Mouse (Mus musculus) ES-E14 (cell line): ENCODE data around the gene Sebox. TPM values are rescaled to one million over a fixed set of nuclear protein-coding genes. Genes with fewer than 3 reads are reported as not detected.

Source experiments
- DNase-seq: peaks from one replicate; pipeline ENCODE4 v3.0.0-alpha.2; 2013; ENCODE audit warnings: low read depth, low spot score
- H3K27ac ChIP-seq: 2 replicates; pipeline ENCODE4 v1.5.1; 2012; ENCODE audit warnings: low read depth, mild to moderate bottlenecking, low read length, moderate library complexity, mixed read lengths; ENCODE audit not compliant: poor library complexity, insufficient read depth, severe bottlenecking
- H3K36me3 ChIP-seq: 2 replicates; pipeline ENCODE4 v1.6.1; 2012; ENCODE audit warnings: mild to moderate bottlenecking, low read length, moderate library complexity, mixed read lengths; ENCODE audit not compliant: control insufficient read depth, poor library complexity, insufficient read depth, severe bottlenecking
- H3K4me1 ChIP-seq, 2 experiments: fragments of 150-350 bp in 1 of 2; sonication (generic) in 1 of 2; 2 replicates each; pipeline ENCODE4 v1.6.1; 2012; ENCODE audit warnings: low read length in 2 of 2, mild to moderate bottlenecking in 1 of 2, mixed read lengths in 1 of 2; ENCODE audit not compliant: control insufficient read depth in 2 of 2, insufficient read depth in 2 of 2, poor library complexity in 1 of 2
- H3K4me3 ChIP-seq, 2 experiments: fragments of 150-350 bp in 1 of 2; sonication (generic) in 1 of 2; 2 replicates each; pipeline ENCODE4 v1.5.1; 2012; ENCODE audit warnings: low read length in 2 of 2, low read depth in 1 of 2, mild to moderate bottlenecking in 1 of 2, mixed read lengths in 1 of 2; ENCODE audit not compliant: insufficient read depth in 1 of 2, poor library complexity in 1 of 2, severe bottlenecking in 1 of 2
- H3K9ac ChIP-seq: 2 replicates; pipeline ENCODE4 v1.6.1; 2012; ENCODE audit warnings: low read depth, mild to moderate bottlenecking, low read length, mixed read lengths; ENCODE audit not compliant: poor library complexity, insufficient read depth, severe bottlenecking
- H3K9me3 ChIP-seq: fragments of 150-350 bp; sonication (generic); 2 replicates; pipeline ENCODE4 v1.6.1; 2012; ENCODE audit warnings: low read depth, mild to moderate bottlenecking, low read length; ENCODE audit not compliant: control insufficient read depth, insufficient read depth
- CHD2 ChIP-seq: IDR thresholded peaks from 2 replicates; pipeline ENCODE4 v1.6.1; 2014; ENCODE audit warnings: mild to moderate bottlenecking, low read depth, low read length, inconsistent platforms
- HCFC1 ChIP-seq: IDR thresholded peaks from 2 replicates; pipeline ENCODE4 v1.6.1; 2012; ENCODE audit warnings: low read length, inconsistent platforms, borderline replicate concordance; ENCODE audit not compliant: insufficient read depth
- MAFK ChIP-seq: IDR thresholded peaks from 2 replicates; pipeline ENCODE4 v1.6.1; 2014; ENCODE audit warnings: mild to moderate bottlenecking, low read depth, low read length, inconsistent platforms; ENCODE audit not compliant: insufficient read depth
- ZC3H11A ChIP-seq: IDR thresholded peaks from 2 replicates; pipeline ENCODE4 v1.6.1; 2012; ENCODE audit warnings: low read depth, mild to moderate bottlenecking, inconsistent platforms, low read length, borderline replicate concordance
- ZNF384 ChIP-seq: IDR thresholded peaks from 2 replicates; pipeline ENCODE4 v1.6.1; 2012; ENCODE audit warnings: low read depth, low read length, inconsistent platforms
- in situ Hi-C, 2 experiments: fragments of 600-800 bp; cut with MboI; formaldehyde crosslinking; loops; one replicate each; pipeline ENCODE4 v1.15.1; 2025; ENCODE audit warnings: low sequenced_read_pairs in 2 of 2, inconsistent platforms in 1 of 2; ENCODE audit not compliant: unreplicated experiment in 2 of 2
- total RNA-seq: library from RNA; depleted of rRNA; stranded (reverse); fragments of 300-350 nt; gene quantifications from 2 replicates; pipeline ENCODE4 v1.2.3, GENCODE M21; 2012

Sebox gene
- total RNA-seq, 1 experiment = 0.31 TPM

DNA sequence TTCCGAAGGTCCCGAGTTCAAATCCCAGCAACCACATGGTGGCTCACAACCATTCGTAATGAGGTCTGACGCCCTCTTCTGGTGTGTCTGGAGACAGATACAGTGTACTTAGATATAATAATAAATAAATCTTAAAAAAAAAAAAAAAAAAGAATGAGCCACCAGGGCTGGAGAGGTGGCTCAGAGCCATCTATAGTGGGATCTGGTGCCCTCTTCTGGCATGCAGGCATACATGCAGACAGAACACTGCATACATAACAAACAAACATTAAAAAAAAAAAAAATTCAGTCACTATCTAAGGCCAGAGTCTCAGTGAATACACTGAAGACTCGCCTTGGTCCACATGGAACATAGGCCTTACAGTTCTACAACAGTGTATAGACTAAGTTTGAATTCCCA lies 5.9 kb downstream of the Sebox start:
- H3K4me3 ChIP-seq = no peak overlapping the region
- peaks cover 28% of the 10 kb centered on the region for H3K36me3 ChIP-seq
- H3K9ac ChIP-seq = no peak overlapping the region
- TF ChIP-seq ZC3H11A (no peak), MAFK (no peak), CHD2 (no peak), ZNF384 (peak; percentile 92)
- DNase-seq = no peak
- no peaks in the 10 kb centered on the region for H3K9me3 ChIP-seq
- peaks cover 0 to 6% of the 10 kb centered on the region in 2 experiments; a peak in 2 of 4 replicates for H3K4me1 ChIP-seq
- in situ Hi-C loops = no loop called here
- no peak overlapping the region for H3K27ac ChIP-seq

DNA sequence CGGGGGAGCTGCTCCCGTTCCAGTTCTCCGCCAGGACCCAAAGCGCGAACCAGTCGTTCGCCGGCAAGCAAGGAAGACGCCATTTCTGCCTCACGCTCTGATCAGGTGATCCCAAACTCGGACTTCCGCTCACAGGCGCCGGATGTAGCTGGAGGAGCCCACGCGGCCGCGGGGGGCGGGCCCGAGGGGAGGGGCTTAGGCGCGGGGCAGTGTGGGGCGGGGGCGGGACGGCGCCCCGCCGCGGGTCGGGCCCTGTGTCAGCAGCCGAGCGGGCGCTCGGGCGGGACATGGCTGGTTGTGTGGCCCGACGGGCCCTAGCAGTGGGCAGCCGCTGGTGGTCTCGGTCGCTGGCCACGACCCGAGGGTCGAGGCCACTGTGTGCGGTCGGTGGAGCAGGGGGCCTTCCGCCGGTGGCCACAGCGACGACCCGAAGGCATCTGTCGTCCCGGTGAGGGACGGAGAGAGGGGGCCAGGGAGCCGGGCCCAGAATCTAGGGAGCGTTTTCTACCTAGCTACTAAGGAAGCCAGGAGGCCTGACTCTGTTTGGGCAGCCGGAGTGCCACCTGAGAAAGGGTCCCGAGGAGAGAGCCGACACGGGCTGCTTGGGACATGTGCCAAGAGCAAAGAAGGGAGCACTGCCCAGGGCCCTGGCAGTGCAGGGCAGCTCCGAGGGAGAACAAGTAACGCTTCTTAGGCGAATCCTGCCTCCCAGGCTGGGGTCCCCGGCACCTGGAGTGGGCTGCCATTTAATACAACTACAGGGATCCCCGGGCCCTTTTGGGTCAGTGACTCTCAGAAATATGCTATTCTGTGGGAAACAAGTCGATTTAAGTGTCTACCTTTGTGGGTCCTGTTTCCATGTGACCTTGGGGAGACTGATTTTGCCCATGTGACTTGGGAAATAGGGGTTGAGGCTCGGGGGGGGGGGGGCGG lies 9.0 kb downstream of the Sebox start, which contains the start of the genes Tmem199 and Poldip2:
Gene Tmem199, minus strand, starts transcription at position 148 of the 933 bp plus-strand sequence.
Gene Poldip2, plus strand, starts transcription at position 169 of the 933 bp plus-strand sequence.
- TF ChIP-seq HCFC1 (peak; percentile 78), ZNF384 (no peak)
- H3K36me3 ChIP-seq = peaks cover 33% of the 10 kb centered on the region

DNA sequence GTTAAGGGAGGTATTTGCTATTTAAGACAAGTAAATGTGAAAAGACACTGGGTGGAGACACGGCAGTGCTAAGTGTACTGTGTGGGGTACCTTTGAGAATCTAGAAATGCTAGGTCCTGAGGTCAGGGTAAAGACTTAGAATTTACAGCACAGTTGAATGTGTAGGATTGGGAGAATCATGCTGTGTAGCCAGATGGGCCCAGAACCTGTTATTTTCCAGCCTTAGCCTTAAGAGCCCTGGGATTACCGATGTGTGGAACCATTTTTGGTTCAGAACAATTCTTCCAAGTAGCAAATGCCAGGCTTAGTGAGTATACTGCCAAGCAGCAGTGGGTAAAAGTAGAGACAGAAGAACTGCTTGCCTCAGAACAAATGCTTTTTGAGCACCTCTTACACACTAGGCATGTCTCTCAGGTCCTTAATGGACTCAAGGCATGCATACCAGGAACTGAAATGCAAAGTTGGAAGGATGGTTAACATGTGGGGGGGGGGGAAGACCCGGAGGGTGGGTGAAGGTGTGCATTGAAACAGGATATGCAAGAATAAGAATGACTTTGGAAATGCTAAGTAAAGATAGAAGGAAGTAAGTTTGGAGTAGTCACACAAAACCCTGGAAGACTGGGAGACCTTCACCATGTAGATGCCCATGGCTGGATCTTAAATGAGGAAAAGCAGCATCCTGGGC lies 10.0 kb downstream of the Sebox start:
- H3K9ac ChIP-seq = peak overlapping the region; percentile 68; the same call in 1 of the 2 replicates
- H3K4me1 ChIP-seq = peaks cover 0 to 8% of the 10 kb centered on the region in 2 experiments; a peak in 2 of 4 replicates
- no peak for DNase-seq
- peak overlapping the region; percentile 44; the same call in 1 of the 2 replicates for H3K27ac ChIP-seq
- H3K4me3 ChIP-seq = peak overlapping the region; percentile 82 to 93
- no peak for TF ChIP-seq MAFK
- TF ChIP-seq HCFC1 = no peak
- TF ChIP-seq CHD2 = no peak
- no peak for TF ChIP-seq ZNF384
- no peak for TF ChIP-seq ZC3H11A
- in situ Hi-C loops = no loop called here
- H3K9me3 ChIP-seq = no peaks in the 10 kb centered on the region
- peaks cover 35% of the 10 kb centered on the region for H3K36me3 ChIP-seq

More for the DNA sequence above, 9.0 kb downstream of the Sebox start, which contains the start of the genes Tmem199 and Poldip2:
- no peaks in the 10 kb centered on the region for H3K9me3 ChIP-seq
- H3K4me1 ChIP-seq = peaks cover 0 to 8% of the 10 kb centered on the region in 2 experiments; a peak in 2 of 4 replicates
- H3K9ac ChIP-seq = peak within 1 kb of the TSS; percentile 99
- peak within 1 kb of the TSS; percentile 82 to 93 for H3K4me3 ChIP-seq
- peak within 1 kb of the TSS; percentile 70 for H3K27ac ChIP-seq
- in situ Hi-C loops = no loop called here
- peak; percentile 89 for DNase-seq

GRCm38 (mm10) chr11:78515549-78516325 lies 12.5 kb downstream of the Sebox start:
- no peak for DNase-seq
- Histone ChIP-seq H3K4me1 (peaks cover 0 to 9% of the 10 kb centered on the region in 2 experiments; a peak in 2 of 4 replicates), H3K9me3 (no peaks in the 10 kb centered on the region), H3K27ac (no peak overlapping the region), H3K4me3 (no peak overlapping the region), H3K9ac (no peak overlapping the region), H3K36me3 (peaks cover 42% of the 10 kb centered on the region)
- TF ChIP-seq ZNF384 (no peak), HCFC1 (no peak), ZC3H11A (peak; percentile 27; the same call in 1 of the 2 replicates)
- in situ Hi-C loops = no loop called here
